Mouse (Mus musculus) spleen, adult 2 months (tissue): Measurements from ENCODE around the gene Arrb1. TPM values are rescaled to one million over a fixed set of nuclear protein-coding genes. Genes with fewer than 3 reads are reported as not detected.

Experiments
- DNase-seq, 2 experiments: peaks; one replicate each; pipeline versions ENCODE4 v3.0.0 to v3.0.0-alpha.2; 2012 to 2021; ENCODE audit warnings: low spot score in 2 of 2, low read depth in 1 of 2
- H3K27ac ChIP-seq: fragments of 200-500 bp; 2 replicates; pipeline ENCODE4 v1.5.1; 2012; ENCODE audit warnings: low read length, inconsistent platforms; ENCODE audit not compliant: insufficient read depth
- H3K27me3 ChIP-seq: fragments of 200-500 bp; 2 replicates; pipeline ENCODE4 v1.6.1; 2012; ENCODE audit warnings: mild to moderate bottlenecking, moderate library complexity, low read length, inconsistent platforms; ENCODE audit not compliant: control insufficient read depth, insufficient read depth
- H3K36me3 ChIP-seq: fragments of 200-500 bp; 2 replicates; pipeline ENCODE4 v1.6.1; 2012; ENCODE audit warnings: mild to moderate bottlenecking, low read length, inconsistent platforms; ENCODE audit not compliant: control insufficient read depth, insufficient read depth
- H3K4me1 ChIP-seq: fragments of 200-500 bp; 2 replicates; pipeline ENCODE4 v1.6.1; 2011; ENCODE audit warnings: inconsistent platforms; ENCODE audit not compliant: control insufficient read depth, insufficient read depth, insufficient read length
- H3K4me3 ChIP-seq: fragments of 200-500 bp; 2 replicates; pipeline ENCODE4 v1.5.1; 2011; ENCODE audit warnings: mild to moderate bottlenecking, inconsistent platforms; ENCODE audit not compliant: insufficient read depth, insufficient read length; ENCODE audit errors: extremely low read depth
- CTCF ChIP-seq: fragments of 200-500 bp; IDR thresholded peaks from 2 replicates; pipeline ENCODE4 v1.5.1; 2011; ENCODE audit warnings: mild to moderate bottlenecking, inconsistent platforms; ENCODE audit not compliant: insufficient read depth, insufficient read length, insufficient replicate concordance; ENCODE audit errors: extremely low read depth
- POLR2A ChIP-seq: fragments of 200-500 bp; IDR thresholded peaks from 2 replicates; pipeline ENCODE4 v1.6.1; 2011; ENCODE audit warnings: low read depth, low read length, inconsistent platforms
- WGBS: fragments of 180-500 bp; shearing (Covaris S2); methylation state at CpG from one replicate; pipeline ENCODE4 v1.1.7; 2018; 5-methylcytosine and 5-hydroxymethylcytosine counted together
- polyA plus RNA-seq: library from polyadenylated mRNA; depleted of rRNA; stranded (reverse); fragments of >200 nt; gene quantifications from 2 replicates; pipeline ENCODE4 v1.2.3, GENCODE M21; 2012

Arrb1 gene
- polyA plus RNA-seq, 1 experiment, result 64.6 TPM

DNA sequence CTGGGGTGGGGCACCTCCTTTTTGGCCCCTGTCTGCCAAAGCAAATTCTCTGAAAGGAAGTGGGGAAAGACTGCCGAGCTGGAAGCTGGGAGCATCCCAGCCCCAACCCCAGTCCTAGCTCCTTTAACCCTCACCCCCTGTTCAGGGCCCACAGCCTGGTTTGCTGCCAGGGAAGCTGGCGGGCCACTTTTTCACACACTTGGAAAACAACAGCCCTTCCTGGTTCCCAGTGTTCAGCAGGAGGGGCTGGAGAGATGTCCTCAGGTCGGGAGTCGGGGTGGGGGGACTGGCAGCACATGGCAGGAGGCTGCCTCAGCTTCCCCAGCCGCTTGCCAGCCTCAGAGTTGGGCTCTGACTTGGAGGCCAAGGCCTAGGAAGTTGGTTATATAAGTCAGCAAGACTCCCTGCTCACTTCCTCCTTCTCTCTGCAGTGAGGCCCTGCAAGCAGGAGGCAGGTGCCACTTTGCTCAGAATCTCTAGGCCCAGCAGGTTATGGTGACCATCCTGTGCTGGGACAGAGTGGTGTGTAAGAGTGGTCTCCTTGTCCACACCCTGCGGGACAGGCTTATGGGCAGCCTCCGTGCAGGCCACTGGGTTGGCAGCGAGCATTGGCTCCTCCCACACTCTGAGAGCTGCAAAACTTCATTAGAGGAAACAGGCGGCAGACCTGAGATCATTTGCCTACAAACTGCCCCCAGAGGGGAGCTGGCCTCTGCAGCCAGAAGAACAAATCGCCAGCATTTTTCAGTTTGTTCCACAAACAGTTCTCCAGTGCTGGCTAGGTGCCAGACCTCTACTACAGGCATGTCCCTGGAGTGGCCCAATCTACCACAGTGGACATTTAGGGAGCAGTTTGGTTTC lies 10.8 kb downstream of the Arrb1 start:
- TF ChIP-seq POLR2A (peak; percentile 48; the same call in 1 of the 2 replicates), CTCF (no peak)
- peak; percentile 52 to 67 for DNase-seq
- Histone ChIP-seq H3K36me3 (no peaks in the 10 kb centered on the region), H3K4me3 (peak overlapping the region; percentile 39; the same call in 1 of the 2 replicates), H3K27me3 (no peaks in the 10 kb centered on the region), H3K4me1 (peaks cover 30% of the 10 kb centered on the region), H3K27ac (peak overlapping the region; percentile 97)
- 15% methylated on average over 10 of the region's 10 CpGs for WGBS

DNA sequence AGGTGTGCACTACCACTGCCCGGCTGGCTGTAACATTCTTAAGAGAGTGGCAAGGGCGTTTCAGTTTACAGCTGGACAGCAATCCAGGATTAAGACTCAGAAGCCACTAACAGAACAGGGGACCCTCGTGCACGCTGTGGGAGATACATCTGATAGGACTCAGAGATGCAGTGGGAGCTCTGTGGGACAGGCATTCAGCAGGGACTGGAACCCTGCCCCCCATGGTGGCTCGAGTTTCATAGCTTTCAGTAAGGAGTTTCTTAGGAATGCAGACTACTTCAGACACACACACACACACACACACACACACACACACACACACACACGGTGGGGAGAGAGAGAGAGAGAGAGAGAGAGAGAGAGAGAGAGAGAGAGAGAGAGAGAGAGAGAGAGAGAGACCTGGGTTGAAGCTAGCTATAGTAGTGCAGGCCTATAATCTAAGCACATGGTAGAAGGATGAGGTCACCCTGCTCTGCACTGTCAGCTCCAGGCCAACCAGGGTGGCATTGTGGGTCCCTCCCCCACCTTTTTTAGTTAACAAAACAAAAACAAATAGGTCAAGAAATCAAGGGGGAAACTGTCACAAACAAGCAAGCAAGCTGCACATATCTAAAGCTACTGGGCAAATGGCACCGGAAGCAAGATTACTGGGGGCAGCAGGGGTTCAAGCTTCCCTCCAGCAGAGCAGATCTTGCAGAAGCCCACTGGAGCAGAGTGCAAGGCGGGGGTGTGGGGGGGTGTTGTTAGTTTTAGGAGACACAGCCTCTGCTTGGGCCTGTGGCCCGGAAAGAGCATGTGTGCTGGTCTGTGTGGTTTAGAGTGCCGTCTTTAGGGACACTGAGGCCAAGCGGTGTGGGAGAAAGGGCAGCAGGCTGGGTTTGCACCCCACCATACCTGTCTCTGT lies 12.6 kb downstream of the Arrb1 start:
- Histone ChIP-seq H3K4me3 (no peak overlapping the region), H3K36me3 (no peaks in the 10 kb centered on the region), H3K27me3 (no peaks in the 10 kb centered on the region), H3K27ac (peak overlapping the region; percentile 65), H3K4me1 (peaks cover 30% of the 10 kb centered on the region)
- no peak for TF ChIP-seq POLR2A
- no peak for TF ChIP-seq CTCF
- no peak for DNase-seq
- WGBS, result 60% methylated on average over 11 of the region's 11 CpGs

DNA sequence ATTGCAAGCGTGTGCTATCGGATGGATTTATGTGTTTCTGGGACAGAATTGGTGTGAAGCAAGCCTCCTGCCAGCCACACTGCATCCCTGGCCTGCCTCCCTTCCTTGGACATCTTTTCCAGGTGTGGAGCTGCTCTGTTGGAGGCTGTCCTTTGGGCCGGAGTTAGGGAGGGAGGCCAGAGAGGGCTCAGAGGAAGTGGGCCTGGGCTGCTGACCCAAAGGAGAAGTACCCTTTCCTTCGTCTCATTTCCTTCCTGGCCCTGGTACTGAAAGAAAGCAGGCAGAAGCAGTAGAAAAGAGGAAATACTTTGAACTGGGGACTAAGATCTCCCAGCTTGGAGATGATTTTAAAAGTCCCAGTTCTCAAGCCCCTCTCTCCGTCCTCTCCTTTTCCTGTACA lies 14.4 kb downstream of the Arrb1 start:
- no peak overlapping the region for H3K4me3 ChIP-seq
- no peaks in the 10 kb centered on the region for H3K36me3 ChIP-seq
- peak in 1 of 2 experiments; percentile 21 for DNase-seq
- H3K27ac ChIP-seq, result peak overlapping the region; percentile 39
- WGBS, result 45% methylated on average over 5 of the region's 5 CpGs
- H3K27me3 ChIP-seq, result no peaks in the 10 kb centered on the region
- TF ChIP-seq CTCF (no peak), POLR2A (no peak)
- H3K4me1 ChIP-seq, result peaks cover 28% of the 10 kb centered on the region

DNA sequence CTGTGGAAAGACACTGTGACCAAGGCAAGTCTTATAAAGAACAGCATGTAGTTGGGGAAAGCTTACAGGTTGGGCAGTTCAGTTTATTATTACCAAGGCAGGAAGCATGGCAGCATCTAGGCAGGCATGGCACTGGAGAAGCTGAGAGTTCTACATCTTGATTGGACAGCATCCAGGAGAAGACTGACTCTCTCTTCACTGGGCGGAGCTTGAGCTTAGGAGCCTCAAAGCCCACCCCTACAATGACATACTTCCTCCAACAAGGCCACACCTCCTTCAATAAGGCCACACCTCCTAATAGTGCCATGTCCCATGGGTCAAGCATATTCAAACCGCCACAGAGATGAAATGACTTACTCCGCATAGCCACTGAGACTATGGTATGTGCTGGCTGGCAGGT lies 16.4 kb downstream of the Arrb1 start:
- DNase-seq, result no peak
- Histone ChIP-seq H3K27me3 (no peaks in the 10 kb centered on the region), H3K27ac (no peak overlapping the region), H3K4me1 (peaks cover 14% of the 10 kb centered on the region; the same call in 1 of the 2 replicates), H3K36me3 (no peaks in the 10 kb centered on the region), H3K4me3 (no peak overlapping the region)
- 90% methylated on average over 3 of the region's 3 CpGs for WGBS
- TF ChIP-seq POLR2A, result no peak
- no peak for TF ChIP-seq CTCF

DNA sequence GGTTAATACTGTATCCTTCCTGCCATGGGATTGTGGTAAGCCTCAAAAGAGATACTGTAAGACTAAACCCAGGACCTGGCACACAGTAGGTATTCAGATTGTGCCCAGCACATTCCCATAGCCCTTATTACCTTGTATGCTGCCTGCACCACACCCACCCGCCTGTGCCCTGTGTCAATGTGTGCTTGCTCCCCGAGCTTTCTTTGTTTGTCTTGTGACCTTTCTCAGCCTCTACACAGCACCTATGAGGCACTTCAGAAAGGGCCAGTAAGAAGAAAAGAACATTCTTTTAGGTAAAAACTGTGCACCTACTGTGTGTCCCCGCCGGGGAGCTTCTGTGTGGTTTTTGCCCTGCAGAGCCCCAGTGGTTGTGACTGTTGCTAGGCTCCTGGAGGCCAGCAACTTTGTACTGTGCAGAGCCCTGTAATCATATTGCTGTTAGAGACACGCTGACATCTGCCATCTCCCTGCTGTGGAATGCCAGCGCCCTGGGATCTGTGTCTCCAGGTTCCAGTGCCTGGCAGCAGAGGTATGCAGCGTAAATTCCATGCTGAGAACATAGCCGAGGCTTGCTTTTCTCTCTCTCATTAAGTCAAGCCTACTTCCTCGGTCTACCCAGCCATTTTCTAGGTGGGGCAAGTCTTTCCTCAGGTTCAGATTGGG lies 18.1 kb downstream of the Arrb1 start:
- DNase-seq, result no peak
- WGBS, result 80% methylated on average over 9 of the region's 9 CpGs
- Histone ChIP-seq H3K27ac (no peak overlapping the region), H3K4me3 (no peak overlapping the region), H3K27me3 (no peaks in the 10 kb centered on the region), H3K36me3 (no peaks in the 10 kb centered on the region), H3K4me1 (peaks cover 12% of the 10 kb centered on the region; the same call in 1 of the 2 replicates)
- TF ChIP-seq CTCF, result no peak
- TF ChIP-seq POLR2A, result no peak

DNA sequence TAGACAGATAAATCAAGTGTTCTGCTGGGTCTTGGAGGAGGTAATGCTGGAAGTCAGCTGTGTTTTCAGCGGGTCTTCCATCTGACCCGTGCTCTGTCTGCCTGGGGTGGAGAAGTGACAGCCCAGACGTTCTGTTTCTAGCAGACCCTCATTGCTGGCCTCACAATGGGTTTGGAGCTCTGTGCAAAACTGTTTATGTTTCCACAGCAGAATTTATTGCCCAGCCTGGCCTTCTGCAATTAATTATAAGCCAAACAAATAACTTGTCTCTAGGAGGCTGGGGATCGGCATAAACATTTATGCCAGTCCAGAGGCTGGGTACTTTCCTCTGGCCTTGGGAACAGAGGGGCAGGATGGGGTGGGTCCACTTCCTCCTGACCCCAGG lies 18.6 kb downstream of the Arrb1 start:
- no peak for TF ChIP-seq CTCF
- TF ChIP-seq POLR2A, result no peak
- Histone ChIP-seq H3K4me1 (peaks cover 12% of the 10 kb centered on the region; the same call in 1 of the 2 replicates), H3K36me3 (no peaks in the 10 kb centered on the region), H3K27me3 (no peaks in the 10 kb centered on the region), H3K27ac (no peak overlapping the region), H3K4me3 (no peak overlapping the region)
- no peak for DNase-seq
- 72% methylated on average over 4 of the region's 4 CpGs for WGBS
